Mouse (Mus musculus): Measurements from ENCODE around the gene Wfdc3. TPM values are rescaled to one million over a fixed set of nuclear protein-coding genes. Genes with fewer than 3 reads are reported as not detected.
A peak's percentile ranks its signal among the peaks of the same experiment; 100 is the strongest.

Wfdc3 gene
- polyA plus RNA-seq, 1 experiment from 2014 or later: 0.61 TPM

- no peak for DNase-seq (ENCODE audit: extremely low spot score, low spot score)
- H3K4me3 ChIP-seq: no peak overlapping the region
- H3K9me3 ChIP-seq: no peaks in the 10 kb centered on the region
- no peaks in the 10 kb centered on the region for H3K27me3 ChIP-seq (ENCODE audit: poor library complexity, severe bottlenecking)
- H3K27ac ChIP-seq: no peak overlapping the region
- H3K4me1 ChIP-seq: peaks cover 3% of the 10 kb centered on the region
- WGBS: 90% methylated on average over 2 of the region's 2 CpGs
- peaks cover 100% of the 10 kb centered on the region for H3K36me3 ChIP-seq (replicated peaks)
Measured at GRCm38 (mm10) chr2:164752454-164752853, 6.7 kb upstream of the Wfdc3 start.

- Histone ChIP-seq H3K9me3 (no peaks in the 10 kb centered on the region), H3K36me3 (replicated peaks) (peaks cover 68% of the 10 kb centered on the region), H3K27ac (no peak overlapping the region), H3K27me3 (ENCODE audit: poor library complexity, severe bottlenecking) (no peaks in the 10 kb centered on the region), H3K4me3 (no peak overlapping the region), H3K4me1 (peaks cover 25% of the 10 kb centered on the region)
- 91% methylated on average over 6 of the region's 6 CpGs for WGBS
- no peak for DNase-seq (ENCODE audit: extremely low spot score, low spot score)
Measured at GRCm38 (mm10) chr2:164748991-164749390, 3.3 kb upstream of the Wfdc3 start.

GRCm38 (mm10) chr2:164748191-164748590 is 2.5 kb upstream of the Wfdc3 start:
- H3K9me3 ChIP-seq: no peaks in the 10 kb centered on the region

GRCm38 (mm10) chr2:164746693-164747092 is 962 bp upstream of the Wfdc3 start:
- peaks cover 45% of the 10 kb centered on the region for H3K36me3 ChIP-seq (replicated peaks)
- no peaks in the 10 kb centered on the region for H3K27me3 ChIP-seq (ENCODE audit: poor library complexity, severe bottlenecking)
- peak overlapping the region; percentile 95 for H3K27ac ChIP-seq
- DNase-seq (ENCODE audit: extremely low spot score, low spot score): no peak
- peaks cover 25% of the 10 kb centered on the region for H3K4me1 ChIP-seq
- 64% methylated on average over 8 of the region's 8 CpGs for WGBS
- H3K4me3 ChIP-seq: peak overlapping the region; percentile 93
- no peaks in the 10 kb centered on the region for H3K9me3 ChIP-seq

More at GRCm38 (mm10) chr2:164748191-164748590, 2.5 kb upstream of the Wfdc3 start:
- 90% methylated on average over 4 of the region's 4 CpGs for WGBS
- Histone ChIP-seq H3K4me3 (no peak overlapping the region), H3K36me3 (replicated peaks) (peaks cover 60% of the 10 kb centered on the region), H3K4me1 (peaks cover 25% of the 10 kb centered on the region), H3K27ac (no peak overlapping the region), H3K27me3 (ENCODE audit: poor library complexity, severe bottlenecking) (no peaks in the 10 kb centered on the region)
- DNase-seq (ENCODE audit: extremely low spot score, low spot score): no peak

GRCm38 (mm10) chr2:164744987-164745386 is 744 bp downstream of the Wfdc3 start:
- no peak overlapping the region for H3K27ac ChIP-seq
- peaks cover 28% of the 10 kb centered on the region for H3K36me3 ChIP-seq (replicated peaks)
- H3K4me3 ChIP-seq: peak overlapping the region; percentile 93
- H3K9me3 ChIP-seq: no peaks in the 10 kb centered on the region
- H3K27me3 ChIP-seq (ENCODE audit: poor library complexity, severe bottlenecking): no peaks in the 10 kb centered on the region
- no peak for DNase-seq (ENCODE audit: extremely low spot score, low spot score)
- 81% methylated on average over 13 of the region's 13 CpGs for WGBS
- H3K4me1 ChIP-seq: peaks cover 28% of the 10 kb centered on the region

- H3K27ac ChIP-seq: no peak overlapping the region
- H3K36me3 ChIP-seq (replicated peaks): no peaks in the 10 kb centered on the region
- WGBS: 65% methylated on average over 7 of the region's 7 CpGs
- peaks cover 5% of the 10 kb centered on the region for H3K4me1 ChIP-seq
- no peak overlapping the region for H3K4me3 ChIP-seq
- no peak for DNase-seq (ENCODE audit: extremely low spot score, low spot score)
- no peaks in the 10 kb centered on the region for H3K27me3 ChIP-seq (ENCODE audit: poor library complexity, severe bottlenecking)
- H3K9me3 ChIP-seq: no peaks in the 10 kb centered on the region
Measured at GRCm38 (mm10) chr2:164739876-164740275, 5.9 kb downstream of the Wfdc3 start.

GRCm38 (mm10) chr2:164737377-164738090 is 8.2 kb downstream of the Wfdc3 start:
- DNase-seq (ENCODE audit: extremely low spot score, low spot score): no peak
- 73% methylated on average over 3 of the region's 3 CpGs for WGBS
- no peak overlapping the region for H3K4me3 ChIP-seq
- H3K4me1 ChIP-seq: 0 out of 2 replicates have a peak, but pooled peaks cover 7% of the 10 kb centered on the region
- no peaks in the 10 kb centered on the region; the same call in 1 of the 2 replicates for H3K27me3 ChIP-seq (ENCODE audit: poor library complexity, severe bottlenecking)
- no peaks in the 10 kb centered on the region for H3K36me3 ChIP-seq (replicated peaks)
- no peaks in the 10 kb centered on the region for H3K9me3 ChIP-seq
- no peak overlapping the region for H3K27ac ChIP-seq

- no peaks in the 10 kb centered on the region; the same call in 1 of the 2 replicates for H3K27me3 ChIP-seq (ENCODE audit: poor library complexity, severe bottlenecking)
- no peaks in the 10 kb centered on the region for H3K9me3 ChIP-seq
- 93% methylated on average over 5 of the region's 5 CpGs for WGBS
- no peak overlapping the region for H3K4me3 ChIP-seq
- no peaks in the 10 kb centered on the region for H3K36me3 ChIP-seq (replicated peaks)
- no peak for DNase-seq (ENCODE audit: extremely low spot score, low spot score)
- H3K4me1 ChIP-seq: 0 out of 2 replicates have a peak, but pooled peaks cover 7% of the 10 kb centered on the region
- H3K27ac ChIP-seq: no peak overlapping the region
Measured at GRCm38 (mm10) chr2:164735446-164735845, 10.3 kb downstream of the Wfdc3 start.

GRCm38 (mm10) chr2:164734839-164735238 is 10.9 kb downstream of the Wfdc3 start:
- H3K4me1 ChIP-seq: 0 out of 2 replicates have a peak, but pooled peaks cover 3% of the 10 kb centered on the region
- H3K36me3 ChIP-seq (replicated peaks): no peaks in the 10 kb centered on the region
- no peak overlapping the region for H3K4me3 ChIP-seq
- 89% methylated on average over 5 of the region's 5 CpGs for WGBS
- H3K27me3 ChIP-seq (ENCODE audit: poor library complexity, severe bottlenecking): no peaks in the 10 kb centered on the region; the same call in 1 of the 2 replicates
- DNase-seq (ENCODE audit: extremely low spot score, low spot score): no peak
- H3K9me3 ChIP-seq: no peaks in the 10 kb centered on the region
- no peak overlapping the region for H3K27ac ChIP-seq

GRCm38 (mm10) chr2:164733259-164733658 is 12.5 kb downstream of the Wfdc3 start:
- WGBS: 89% methylated on average over 2 of the region's 2 CpGs
- no peak overlapping the region for H3K27ac ChIP-seq
- H3K4me1 ChIP-seq: 0 out of 2 replicates have a peak, but pooled peaks cover 3% of the 10 kb centered on the region
- no peak for DNase-seq (ENCODE audit: extremely low spot score, low spot score)
- no peaks in the 10 kb centered on the region for H3K9me3 ChIP-seq
- no peaks in the 10 kb centered on the region for H3K36me3 ChIP-seq (replicated peaks)
- H3K27me3 ChIP-seq (ENCODE audit: poor library complexity, severe bottlenecking): no peaks in the 10 kb centered on the region; the same call in 1 of the 2 replicates
- no peak overlapping the region for H3K4me3 ChIP-seq

GRCm38 (mm10) chr2:164731719-164732118 is 14.0 kb downstream of the Wfdc3 start:
- 82% methylated on average over 5 of the region's 5 CpGs for WGBS
- Histone ChIP-seq H3K36me3 (replicated peaks) (no peaks in the 10 kb centered on the region), H3K9me3 (no peaks in the 10 kb centered on the region), H3K27ac (no peak overlapping the region), H3K4me1 (0 out of 2 replicates have a peak, but pooled peaks cover 3% of the 10 kb centered on the region), H3K27me3 (ENCODE audit: poor library complexity, severe bottlenecking) (no peaks in the 10 kb centered on the region; the same call in 1 of the 2 replicates), H3K4me3 (no peak overlapping the region)
- DNase-seq (ENCODE audit: extremely low spot score, low spot score): no peak

- H3K4me3 ChIP-seq: no peak overlapping the region
- DNase-seq (ENCODE audit: extremely low spot score, low spot score): peak; percentile 56
- H3K27ac ChIP-seq: no peak overlapping the region
- no peaks in the 10 kb centered on the region for H3K9me3 ChIP-seq
- no peaks in the 10 kb centered on the region for H3K4me1 ChIP-seq
- WGBS: 27% methylated on average over 6 of the region's 6 CpGs
- no peaks in the 10 kb centered on the region for H3K27me3 ChIP-seq (ENCODE audit: poor library complexity, severe bottlenecking)
- no peaks in the 10 kb centered on the region for H3K36me3 ChIP-seq (replicated peaks)
Measured at GRCm38 (mm10) chr2:164725895-164726619, 19.7 kb downstream of the Wfdc3 start.

- Histone ChIP-seq H3K36me3 (replicated peaks) (no peaks in the 10 kb centered on the region), H3K4me3 (no peak overlapping the region), H3K9me3 (no peaks in the 10 kb centered on the region), H3K27ac (no peak overlapping the region), H3K4me1 (no peaks in the 10 kb centered on the region), H3K27me3 (ENCODE audit: poor library complexity, severe bottlenecking) (no peaks in the 10 kb centered on the region)
- 70% methylated on average over 4 of the region's 4 CpGs for WGBS
- DNase-seq (ENCODE audit: extremely low spot score, low spot score): no peak
Measured at GRCm38 (mm10) chr2:164723276-164723675, 22.5 kb downstream of the Wfdc3 start.
